Mouse (Mus musculus) C2C12 (cell line): Measurements from ENCODE around the gene Agrn.

Experiments used
- CEBPB ChIP-seq: IDR thresholded peaks from one replicate; pipeline ENCODE4 v1.6.1; 2011; ENCODE audit warnings: low read depth, mild to moderate bottlenecking, control low read depth, moderate library complexity
- CTCF ChIP-seq: IDR thresholded peaks from one replicate; pipeline ENCODE4 v1.5.1; 2011; ENCODE audit not compliant: control insufficient read depth, insufficient read depth, insufficient read length
- MAX ChIP-seq: IDR thresholded peaks from one replicate; pipeline ENCODE4 v1.6.1; 2011; ENCODE audit warnings: mild to moderate bottlenecking, control low read depth
- MYOD1 ChIP-seq: IDR thresholded peaks from one replicate; pipeline ENCODE4 v1.6.1; 2011; ENCODE audit warnings: low read depth; ENCODE audit not compliant: control insufficient read depth, insufficient read length
- USF1 ChIP-seq: IDR thresholded peaks from one replicate; pipeline ENCODE4 v1.6.1; 2011; ENCODE audit warnings: low read depth, mild to moderate bottlenecking, control low read depth, moderate library complexity

DNA sequence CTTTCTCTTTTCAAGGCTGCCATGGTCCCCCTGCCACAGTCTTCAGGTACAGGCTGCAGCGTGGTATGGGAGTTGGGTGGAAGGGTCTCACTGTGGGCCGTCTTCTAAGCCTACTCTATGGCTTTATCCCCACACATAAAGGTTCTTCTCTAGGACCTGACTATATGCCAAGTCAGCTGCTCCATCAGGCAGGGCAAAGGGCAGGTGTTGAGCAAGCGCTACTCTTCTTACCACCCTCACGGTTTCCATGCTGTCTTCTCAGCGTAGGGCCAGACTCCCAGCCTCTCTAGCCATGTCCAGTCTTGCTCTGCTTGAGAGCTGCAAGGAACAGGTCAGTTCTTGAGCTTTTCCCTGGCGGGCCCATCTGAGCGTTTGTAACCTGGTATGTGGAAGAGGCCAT is 73.2 kb downstream of the Agrn start:
- TF ChIP-seq CTCF (no peak), USF1 (no peak), MYOD1 (no peak), CEBPB (no peak), MAX (no peak)
